Mouse (Mus musculus): ENCODE data around the gene Kctd11. TPM values are rescaled to one million over a fixed set of nuclear protein-coding genes. Genes with fewer than 3 reads are reported as not detected.
A peak's percentile ranks its signal among the peaks of the same experiment; 100 is the strongest.

The Kctd11 gene
- polyA plus RNA-seq, 1 experiment from 2014 or later, result 4.8 TPM

GRCm38 (mm10) chr11:69884663-69885062 lies 3.5 kb upstream of the Kctd11 start:
- Histone ChIP-seq H3K4me1 (peaks cover 31% of the 10 kb centered on the region), H3K27me3 (ENCODE audit: poor library complexity, severe bottlenecking) (peaks cover 23% of the 10 kb centered on the region), H3K27ac (peak overlapping the region; percentile 12; the same call in 1 of the 2 replicates), H3K36me3 (replicated peaks) (no peaks in the 10 kb centered on the region), H3K4me3 (no peak overlapping the region), H3K9me3 (no peaks in the 10 kb centered on the region)
- WGBS, result 91% methylated on average over 8 of the region's 8 CpGs
- no peak for DNase-seq (ENCODE audit: extremely low spot score, low spot score)

- H3K27ac ChIP-seq, result peak overlapping the region; percentile 41; the same call in 1 of the 2 replicates
- H3K4me3 ChIP-seq, result no peak overlapping the region
- no peaks in the 10 kb centered on the region for H3K36me3 ChIP-seq (replicated peaks)
- peaks cover 28% of the 10 kb centered on the region for H3K27me3 ChIP-seq (ENCODE audit: poor library complexity, severe bottlenecking)
- no peaks in the 10 kb centered on the region for H3K9me3 ChIP-seq
- peaks cover 35% of the 10 kb centered on the region for H3K4me1 ChIP-seq
- no peak for DNase-seq (ENCODE audit: extremely low spot score, low spot score)
- WGBS, result 89% methylated on average over 9 of the region's 9 CpGs
Observed at GRCm38 (mm10) chr11:69884240-69884639, 3.0 kb upstream of the Kctd11 start.

GRCm38 (mm10) chr11:69883527-69884151 lies 2.4 kb upstream of the Kctd11 start:
- Histone ChIP-seq H3K36me3 (replicated peaks) (no peaks in the 10 kb centered on the region), H3K4me1 (peaks cover 41% of the 10 kb centered on the region), H3K27ac (no peak overlapping the region), H3K9me3 (no peaks in the 10 kb centered on the region), H3K4me3 (no peak overlapping the region), H3K27me3 (ENCODE audit: poor library complexity, severe bottlenecking) (peaks cover 33% of the 10 kb centered on the region)
- no peak for DNase-seq (ENCODE audit: extremely low spot score, low spot score)
- 88% methylated on average over 8 of the region's 8 CpGs for WGBS

DNA sequence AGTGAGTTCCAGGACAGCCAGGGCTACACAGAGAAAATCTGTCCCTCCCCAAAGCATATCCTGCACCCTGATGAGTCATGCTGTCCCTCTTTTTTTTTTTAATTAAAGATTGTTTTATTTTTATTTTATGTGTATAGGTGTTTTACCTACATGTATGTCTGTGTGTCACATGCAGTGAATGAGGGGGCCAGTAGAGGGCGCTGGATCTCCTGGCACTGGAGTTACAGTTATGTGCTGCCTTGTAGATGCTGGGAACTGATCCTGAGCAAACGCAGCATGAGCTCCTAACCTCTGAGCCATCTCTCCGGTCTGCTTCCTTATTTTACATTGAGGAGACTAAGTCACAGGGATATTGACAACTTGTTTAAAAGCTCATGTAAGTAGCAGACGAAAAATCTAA lies 1.9 kb upstream of the Kctd11 start:
- DNase-seq (ENCODE audit: extremely low spot score, low spot score), result no peak
- Histone ChIP-seq H3K36me3 (replicated peaks) (no peaks in the 10 kb centered on the region), H3K9me3 (no peaks in the 10 kb centered on the region), H3K4me3 (no peak overlapping the region), H3K27me3 (ENCODE audit: poor library complexity, severe bottlenecking) (peaks cover 34% of the 10 kb centered on the region), H3K27ac (no peak overlapping the region), H3K4me1 (peaks cover 47% of the 10 kb centered on the region)
- 61% methylated on average over 4 of the region's 4 CpGs for WGBS

- Histone ChIP-seq H3K36me3 (replicated peaks) (no peaks in the 10 kb centered on the region), H3K4me1 (peaks cover 57% of the 10 kb centered on the region), H3K27ac (peak overlapping the region; percentile 84), H3K4me3 (peak overlapping the region; percentile 58), H3K9me3 (no peaks in the 10 kb centered on the region), H3K27me3 (ENCODE audit: poor library complexity, severe bottlenecking) (peaks cover 34% of the 10 kb centered on the region)
- no peak for DNase-seq (ENCODE audit: extremely low spot score, low spot score)
- 58% methylated on average over 21 of the region's 21 CpGs for WGBS
Observed at GRCm38 (mm10) chr11:69881787-69882670, 823 bp upstream of the Kctd11 start.

DNA sequence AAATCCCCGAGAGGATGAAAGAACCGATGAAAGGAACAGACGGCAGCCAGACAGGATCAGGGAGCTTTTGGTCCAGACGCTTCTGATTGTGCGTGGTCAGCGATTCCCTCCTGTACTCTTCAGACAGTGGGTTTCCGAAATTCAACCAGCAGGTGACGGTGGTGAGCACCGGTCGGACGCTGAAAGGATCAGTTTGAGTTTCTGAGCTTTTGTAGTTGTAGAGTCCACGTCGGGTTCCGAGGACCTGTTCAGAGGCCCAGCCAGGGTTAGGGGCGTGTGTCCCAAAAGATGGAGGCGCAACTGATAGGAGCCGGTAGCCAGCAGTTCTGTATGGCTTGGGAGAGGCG lies 727 bp downstream of the Kctd11 start:
- under 1% methylated on average over 18 of the region's 18 CpGs for WGBS
- no peaks in the 10 kb centered on the region for H3K9me3 ChIP-seq
- H3K27me3 ChIP-seq (ENCODE audit: poor library complexity, severe bottlenecking), result peaks cover 33% of the 10 kb centered on the region
- no peaks in the 10 kb centered on the region for H3K36me3 ChIP-seq (replicated peaks)
- H3K4me3 ChIP-seq, result peak overlapping the region; percentile 58
- peaks cover 69% of the 10 kb centered on the region for H3K4me1 ChIP-seq
- peak overlapping the region; percentile 84 for H3K27ac ChIP-seq
- DNase-seq (ENCODE audit: extremely low spot score, low spot score), result no peak

- DNase-seq (ENCODE audit: extremely low spot score, low spot score), result no peak
- peak overlapping the region; percentile 58 for H3K4me3 ChIP-seq
- H3K27ac ChIP-seq, result peak overlapping the region; percentile 84
- H3K4me1 ChIP-seq, result peaks cover 66% of the 10 kb centered on the region
- no peaks in the 10 kb centered on the region for H3K9me3 ChIP-seq
- H3K27me3 ChIP-seq (ENCODE audit: poor library complexity, severe bottlenecking), result peaks cover 30% of the 10 kb centered on the region
- WGBS, result 61% methylated on average over 15 of the region's 15 CpGs
- H3K36me3 ChIP-seq (replicated peaks), result no peaks in the 10 kb centered on the region
Observed at GRCm38 (mm10) chr11:69879711-69880110, 1.5 kb downstream of the Kctd11 start.

GRCm38 (mm10) chr11:69878952-69879351 lies 2.3 kb downstream of the Kctd11 start:
- 91% methylated on average over 6 of the region's 6 CpGs for WGBS
- Histone ChIP-seq H3K9me3 (no peaks in the 10 kb centered on the region), H3K4me1 (peaks cover 66% of the 10 kb centered on the region), H3K27ac (no peak overlapping the region), H3K27me3 (ENCODE audit: poor library complexity, severe bottlenecking) (peaks cover 30% of the 10 kb centered on the region), H3K4me3 (peak overlapping the region; percentile 58; the same call in 1 of the 2 replicates), H3K36me3 (replicated peaks) (no peaks in the 10 kb centered on the region)
- DNase-seq (ENCODE audit: extremely low spot score, low spot score), result no peak

- peaks cover 30% of the 10 kb centered on the region for H3K27me3 ChIP-seq (ENCODE audit: poor library complexity, severe bottlenecking)
- H3K4me3 ChIP-seq, result no peak overlapping the region
- no peaks in the 10 kb centered on the region for H3K9me3 ChIP-seq
- H3K4me1 ChIP-seq, result peaks cover 66% of the 10 kb centered on the region
- H3K36me3 ChIP-seq (replicated peaks), result no peaks in the 10 kb centered on the region
- no peak overlapping the region for H3K27ac ChIP-seq
- WGBS, result 83% methylated on average over 3 of the region's 3 CpGs
- no peak for DNase-seq (ENCODE audit: extremely low spot score, low spot score)
Observed at GRCm38 (mm10) chr11:69878399-69878798, 2.8 kb downstream of the Kctd11 start.

GRCm38 (mm10) chr11:69877878-69878277 lies 3.3 kb downstream of the Kctd11 start, which contains the start of gene Tmem95:
Tmem95 (minus strand) TSS chr11:69878018.
- H3K4me1 ChIP-seq, result peaks cover 66% of the 10 kb centered on the region
- H3K27me3 ChIP-seq (ENCODE audit: poor library complexity, severe bottlenecking), result peaks cover 30% of the 10 kb centered on the region
- 92% methylated on average over 11 of the region's 11 CpGs for WGBS
- no peaks in the 10 kb centered on the region for H3K36me3 ChIP-seq (replicated peaks)
- H3K27ac ChIP-seq, result peak within 1 kb of the TSS; percentile 75
- H3K4me3 ChIP-seq, result peak within 1 kb of the TSS; percentile 58
- H3K9me3 ChIP-seq, result no peaks in the 10 kb centered on the region
- DNase-seq (ENCODE audit: extremely low spot score, low spot score), result no peak

- peak overlapping the region; percentile 75 for H3K27ac ChIP-seq
- WGBS, result 1% methylated on average over 12 of the region's 12 CpGs
Observed at GRCm38 (mm10) chr11:69876867-69877266, 4.3 kb downstream of the Kctd11 start.

GRCm38 (mm10) chr11:69876186-69876585 lies 5.0 kb downstream of the Kctd11 start:
- 0 out of 2 replicates have a peak overlapping the region, but pooled peaks have one; percentile 75 for H3K27ac ChIP-seq
- H3K4me1 ChIP-seq, result peaks cover 54% of the 10 kb centered on the region
- no peaks in the 10 kb centered on the region for H3K36me3 ChIP-seq (replicated peaks)
- no peak for DNase-seq (ENCODE audit: extremely low spot score, low spot score)
- no peaks in the 10 kb centered on the region for H3K9me3 ChIP-seq
- 71% methylated on average over 7 of the region's 7 CpGs for WGBS
- peaks cover 16% of the 10 kb centered on the region for H3K27me3 ChIP-seq (ENCODE audit: poor library complexity, severe bottlenecking)
- H3K4me3 ChIP-seq, result no peak overlapping the region

More at GRCm38 (mm10) chr11:69876867-69877266, 4.3 kb downstream of the Kctd11 start:
- Histone ChIP-seq H3K4me1 (peaks cover 60% of the 10 kb centered on the region), H3K4me3 (peak overlapping the region; percentile 42), H3K9me3 (no peaks in the 10 kb centered on the region), H3K27me3 (ENCODE audit: poor library complexity, severe bottlenecking) (peaks cover 21% of the 10 kb centered on the region), H3K36me3 (replicated peaks) (no peaks in the 10 kb centered on the region)
- DNase-seq (ENCODE audit: extremely low spot score, low spot score), result peak; percentile 85

GRCm38 (mm10) chr11:69872451-69872850 lies 8.8 kb downstream of the Kctd11 start:
- Histone ChIP-seq H3K4me1 (peaks cover 16% of the 10 kb centered on the region), H3K27ac (no peak overlapping the region), H3K36me3 (replicated peaks) (no peaks in the 10 kb centered on the region), H3K9me3 (no peaks in the 10 kb centered on the region), H3K27me3 (ENCODE audit: poor library complexity, severe bottlenecking) (no peaks in the 10 kb centered on the region), H3K4me3 (no peak overlapping the region)
- DNase-seq (ENCODE audit: extremely low spot score, low spot score), result no peak
- WGBS, result 88% methylated on average over 4 of the region's 4 CpGs

Measured in forebrain, embryonic 10.5 days (tissue).